Mouse (Mus musculus) limb, embryonic 12.5 days (tissue): ENCODE measurements around the gene Senp6. TPM values are rescaled to one million over a fixed set of nuclear protein-coding genes. Genes with fewer than 3 reads are reported as not detected.
A peak's percentile ranks its signal among the peaks of the same experiment; 100 is the strongest.
"Not testable (repeated sequence)": the region's sequence is repeated elsewhere in the genome, so short reads cannot be mapped to it uniquely, and the experiment has no call there.

Experiments used
- ATAC-seq: fragments of 200-750 bp; cut with Nextera tagmentation; 2 replicates; pipeline ENCODE4 v1.8.0; 2017; ENCODE audit warnings: low read depth, moderate TSS enrichment; ENCODE audit not compliant: insufficient number of reproducible peaks, insufficient read depth, low FRiP score, low TSS enrichment
- H3K27ac ChIP-seq: fragments of 300-500 bp; sonication (generic); 2 replicates; pipeline ENCODE4 v1.5.1; 2016; ENCODE audit warnings: mild to moderate bottlenecking, moderate library complexity
- H3K27me3 ChIP-seq: fragments of 300-500 bp; sonication (generic); 2 replicates; pipeline ENCODE4 v1.6.1; 2016; ENCODE audit warnings: mild to moderate bottlenecking, moderate library complexity
- H3K36me3 ChIP-seq: fragments of 300-500 bp; sonication (generic); 2 replicates; pipeline ENCODE4 v1.6.1; 2016; ENCODE audit warnings: mild to moderate bottlenecking, moderate library complexity
- H3K4me1 ChIP-seq: fragments of 300-500 bp; sonication (generic); replicated peaks from 2 replicates; pipeline ENCODE4 v1.6.1; 2016
- H3K4me2 ChIP-seq: fragments of 300-500 bp; sonication (generic); 2 replicates; pipeline ENCODE4 v1.6.1; 2016; ENCODE audit warnings: mild to moderate bottlenecking, moderate library complexity
- H3K4me3 ChIP-seq: fragments of 300-500 bp; sonication (generic); replicated peaks from 2 replicates; pipeline ENCODE4 v1.5.1; 2016; ENCODE audit warnings: mild to moderate bottlenecking
- H3K9ac ChIP-seq: fragments of 300-500 bp; sonication (generic); replicated peaks from 2 replicates; pipeline ENCODE4 v1.6.1; 2016; ENCODE audit warnings: mild to moderate bottlenecking, moderate library complexity
- H3K9me3 ChIP-seq: fragments of 300-500 bp; sonication (generic); 2 replicates; pipeline ENCODE4 v1.6.1; 2016; ENCODE audit warnings: mild to moderate bottlenecking, moderate library complexity
- WGBS: fragments of 180-500 bp; shearing (Covaris S2); methylation state at CpG from one replicate; pipeline ENCODE4 v1.1.7; 2016; 5-methylcytosine and 5-hydroxymethylcytosine counted together
- polyA plus RNA-seq: library from polyadenylated mRNA; unstranded; fragments of >200 nt; fragmentation: Nextera tagmentation; extraction: Ambion mirVana; gene quantifications from 2 replicates; pipeline ENCODE4 v1.2.1, GENCODE M21; 2016

Senp6 gene
- 70.6 and 72.9 TPM in 2 replicates for polyA plus RNA-seq

- WGBS, result under 1% methylated on average over 69 of the region's 74 CpGs
Observed at GRCm38 (mm10) chr9:80066367-80067220, at the start of gene Senp6. Gene Senp6 (plus strand): TSS chr9:80066903.

GRCm38 (mm10) chr9:80020429-80020828 is 46.3 kb upstream of the Senp6 start:
- WGBS, result 53% methylated on average over 3 of the region's 3 CpGs
- no peaks in the 10 kb centered on the region for H3K9me3 ChIP-seq

More at GRCm38 (mm10) chr9:80066367-80067220, at the start of gene Senp6:
- H3K9me3 ChIP-seq, result peaks cover 14% of the 10 kb centered on the region; the same call in 1 of the 2 replicates
- peak within 1 kb of the TSS; percentile 88 for H3K4me3 ChIP-seq
- peak; percentile 92 for ATAC-seq
- H3K4me2 ChIP-seq, result peak within 1 kb of the TSS; percentile 58
- H3K9ac ChIP-seq, result peak within 1 kb of the TSS; percentile 99
- no peaks in the 10 kb centered on the region for H3K27me3 ChIP-seq
- H3K36me3 ChIP-seq, result no peaks in the 10 kb centered on the region
- H3K4me1 ChIP-seq, result peaks cover 9% of the 10 kb centered on the region
- peak within 1 kb of the TSS; percentile 100 for H3K27ac ChIP-seq

GRCm38 (mm10) chr9:80021648-80022047 is 45.1 kb upstream of the Senp6 start:
- WGBS, result 35% methylated on average over 1 of the region's 1 CpGs
- no peaks in the 10 kb centered on the region for H3K36me3 ChIP-seq
- H3K4me2 ChIP-seq, result no peak overlapping the region
- no peaks in the 10 kb centered on the region for H3K4me1 ChIP-seq
- ATAC-seq, result no peak
- H3K9me3 ChIP-seq, result no peaks in the 10 kb centered on the region
- no peak overlapping the region for H3K27ac ChIP-seq
- H3K9ac ChIP-seq, result no peak overlapping the region
- H3K27me3 ChIP-seq, result no peaks in the 10 kb centered on the region
- no peak overlapping the region for H3K4me3 ChIP-seq

More at GRCm38 (mm10) chr9:80020429-80020828, 46.3 kb upstream of the Senp6 start:
- no peak overlapping the region for H3K4me2 ChIP-seq
- no peaks in the 10 kb centered on the region for H3K27me3 ChIP-seq
- H3K4me1 ChIP-seq, result no peaks in the 10 kb centered on the region
- no peak overlapping the region for H3K9ac ChIP-seq
- no peak overlapping the region for H3K27ac ChIP-seq
- no peaks in the 10 kb centered on the region for H3K36me3 ChIP-seq
- no peak overlapping the region for H3K4me3 ChIP-seq
- no peak for ATAC-seq

- H3K9ac ChIP-seq, result no peak overlapping the region
- no peak overlapping the region for H3K27ac ChIP-seq
- no peaks in the 10 kb centered on the region for H3K27me3 ChIP-seq
- H3K4me2 ChIP-seq, result no peak overlapping the region
- no peaks in the 10 kb centered on the region for H3K9me3 ChIP-seq
- no peak overlapping the region for H3K4me3 ChIP-seq
- no peaks in the 10 kb centered on the region for H3K4me1 ChIP-seq
- no peaks in the 10 kb centered on the region for H3K36me3 ChIP-seq
- ATAC-seq, result no peak
- WGBS, result 69% methylated on average over 8 of the region's 8 CpGs
Observed at GRCm38 (mm10) chr9:80022821-80023220, 43.9 kb upstream of the Senp6 start.

GRCm38 (mm10) chr9:80025347-80025746 is 41.4 kb upstream of the Senp6 start:
- not testable (repeated sequence) for H3K36me3 ChIP-seq, H3K9me3 ChIP-seq, H3K4me2 ChIP-seq, H3K4me3 ChIP-seq, H3K9ac ChIP-seq, H3K4me1 ChIP-seq, ATAC-seq, H3K27me3 ChIP-seq, H3K27ac ChIP-seq
- WGBS, result 92% methylated on average over 5 of the region's 5 CpGs

GRCm38 (mm10) chr9:80026017-80026416 is 40.7 kb upstream of the Senp6 start:
- Histone ChIP-seq H3K36me3 (no peaks in the 10 kb centered on the region), H3K9me3 (no peaks in the 10 kb centered on the region), H3K9ac (no peak overlapping the region), H3K4me1 (no peaks in the 10 kb centered on the region), H3K4me2 (no peak overlapping the region), H3K27me3 (no peaks in the 10 kb centered on the region), H3K4me3 (no peak overlapping the region), H3K27ac (no peak overlapping the region)
- no peak for ATAC-seq
- 1% methylated on average over 2 of the region's 2 CpGs for WGBS

GRCm38 (mm10) chr9:80026581-80027021 is 40.1 kb upstream of the Senp6 start:
- Histone ChIP-seq H3K4me1 (no peaks in the 10 kb centered on the region), H3K27ac (no peak overlapping the region), H3K4me3 (no peak overlapping the region), H3K36me3 (no peaks in the 10 kb centered on the region), H3K27me3 (no peaks in the 10 kb centered on the region), H3K9ac (no peak overlapping the region), H3K9me3 (no peaks in the 10 kb centered on the region), H3K4me2 (no peak overlapping the region)
- 78% methylated on average over 6 of the region's 6 CpGs for WGBS
- ATAC-seq, result no peak

- 89% methylated on average over 13 of the region's 13 CpGs for WGBS
- H3K27me3 ChIP-seq, result no peaks in the 10 kb centered on the region
- no peak overlapping the region for H3K27ac ChIP-seq
- no peak overlapping the region for H3K4me2 ChIP-seq
- no peak overlapping the region for H3K9ac ChIP-seq
- H3K4me1 ChIP-seq, result no peaks in the 10 kb centered on the region
- H3K36me3 ChIP-seq, result no peaks in the 10 kb centered on the region
- H3K4me3 ChIP-seq, result no peak overlapping the region
- 0 out of 2 replicates have a peak, but pooled peaks cover 3% of the 10 kb centered on the region for H3K9me3 ChIP-seq
- no peak for ATAC-seq
Observed at GRCm38 (mm10) chr9:80037262-80037996, 29.3 kb upstream of the Senp6 start.

- Histone ChIP-seq H3K4me1 (no peaks in the 10 kb centered on the region), H3K27me3 (no peaks in the 10 kb centered on the region), H3K9ac (no peak overlapping the region), H3K4me3 (no peak overlapping the region), H3K36me3 (no peaks in the 10 kb centered on the region), H3K9me3 (0 out of 2 replicates have a peak, but pooled peaks cover 3% of the 10 kb centered on the region), H3K4me2 (no peak overlapping the region), H3K27ac (no peak overlapping the region)
- no peak for ATAC-seq
Observed at GRCm38 (mm10) chr9:80037997-80038383, 28.7 kb upstream of the Senp6 start.

GRCm38 (mm10) chr9:80039296-80039815 is 27.3 kb upstream of the Senp6 start:
- 57% methylated on average over 2 of the region's 2 CpGs for WGBS
- Histone ChIP-seq H3K36me3 (no peaks in the 10 kb centered on the region), H3K4me3 (no peak overlapping the region), H3K9ac (no peak overlapping the region), H3K9me3 (0 out of 2 replicates have a peak, but pooled peaks cover 3% of the 10 kb centered on the region), H3K4me2 (no peak overlapping the region), H3K27me3 (no peaks in the 10 kb centered on the region), H3K4me1 (no peaks in the 10 kb centered on the region), H3K27ac (no peak overlapping the region)
- ATAC-seq, result no peak

GRCm38 (mm10) chr9:80044301-80044700 is 22.4 kb upstream of the Senp6 start:
- not testable (repeated sequence) for H3K27ac ChIP-seq, H3K4me1 ChIP-seq, H3K9ac ChIP-seq, H3K4me3 ChIP-seq, H3K36me3 ChIP-seq, H3K27me3 ChIP-seq, H3K4me2 ChIP-seq, H3K9me3 ChIP-seq, ATAC-seq
- WGBS, result 86% methylated on average over 4 of the region's 4 CpGs
